8 mouse cellular contexts compared by ENCODE assay signal in genomic region chr11:95585684-95586083, GRCm38 (mm10). TPM values are rescaled to one million over a fixed set of nuclear protein-coding genes. Genes with fewer than 3 reads are reported as not detected.
DNase-seq lines count a peak whose midpoint lies in the region; ATAC-seq and TF ChIP-seq lines count a peak whose summit lies in the region.

No protein-coding gene starts in this region.

- H3K4me3 ChIP-seq in heart, embryonic 12.5 days = peak overlapping the region; percentile 48
- H3K4me3 ChIP-seq in E14TG2a.4 (replicated peaks; ENCODE audit: low read length) = peak overlapping the region; percentile 82
- peak overlapping the region; percentile 59 for H3K4me3 ChIP-seq in hindbrain, embryonic 10.5 days
- H3K4me3 ChIP-seq in liver, embryonic 15.5 days (replicated peaks) = no peak overlapping the region

- no peaks in the 10 kb centered on the region for H3K36me3 ChIP-seq in heart, embryonic 12.5 days
- 0 out of 2 replicates have a peak, but pooled peaks cover 10% of the 10 kb centered on the region for H3K36me3 ChIP-seq in E14TG2a.4 (ENCODE audit: insufficient read depth, low read length)
- H3K36me3 ChIP-seq in hindbrain, embryonic 10.5 days = no peaks in the 10 kb centered on the region
- no peaks in the 10 kb centered on the region for H3K36me3 ChIP-seq in liver, embryonic 15.5 days (replicated peaks)

- intact Hi-C loops in heart, postnatal 25 days (cut with DNase I) = loop anchor here (1.0 to 5.0 kb wide), 2 partner anchors 52 to 62 kb away; no protein-coding TSS in a partner anchor

- no peak for TF ChIP-seq CTCF in E14TG2a.4 (conservative IDR thresholded peaks at IDR 0.05; ENCODE audit: low read length)

- H3K27ac ChIP-seq in heart, embryonic 12.5 days (ENCODE audit: poor library complexity, severe bottlenecking) = no peak overlapping the region
- H3K27ac ChIP-seq in hindbrain, embryonic 10.5 days = peak overlapping the region; percentile 87; the same call in 1 of the 2 replicates
- no peak overlapping the region for H3K27ac ChIP-seq in liver, embryonic 15.5 days (replicated peaks)

- H3K4me2 ChIP-seq in heart, embryonic 12.5 days = peak overlapping the region; percentile 83
- H3K4me2 ChIP-seq in liver, embryonic 15.5 days = peak overlapping the region; percentile 29; the same call in 1 of the 2 replicates

- no peak for DNase-seq in heart, postnatal 25 days (ENCODE audit: low spot score)
- no peak for DNase-seq in hindbrain, embryonic 10.5 days (ENCODE audit: low spot score)
- DNase-seq in ovary, adult 18-20 months (ENCODE audit: low spot score) = no peak
- no peak for DNase-seq in urinary bladder, postnatal 4 days (ENCODE audit: low spot score in 2 of 2)

- 1% methylated on average over 15 of the region's 15 CpGs for WGBS in heart, embryonic 12.5 days
- WGBS in hindbrain, embryonic 10.5 days = 2% methylated on average over 15 of the region's 15 CpGs
- WGBS in liver, embryonic 15.5 days (ENCODE audit: insufficient replicate concordance) = 3% methylated on average over 15 of the region's 15 CpGs

- no peak for ATAC-seq in heart, embryonic 12.5 days (ENCODE audit: insufficient number of reproducible peaks, low FRiP score)
- no peak for ATAC-seq in liver, embryonic 15.5 days (ENCODE audit: insufficient read depth)
- ATAC-seq in CD4-positive, CD25-positive, alpha-beta regulatory T cell, adult 4 months = no peak

- H3K4me1 ChIP-seq in heart, embryonic 12.5 days (replicated peaks) = peaks cover 43% of the 10 kb centered on the region
- peaks cover 89% of the 10 kb centered on the region for H3K4me1 ChIP-seq in E14TG2a.4 (replicated peaks; ENCODE audit: low read depth, low read length)
- H3K4me1 ChIP-seq in hindbrain, embryonic 10.5 days (replicated peaks) = peaks cover 69% of the 10 kb centered on the region
- H3K4me1 ChIP-seq in liver, embryonic 15.5 days (replicated peaks) = peaks cover 14% of the 10 kb centered on the region; the same call in 1 of the 2 replicates

- peak overlapping the region; percentile 26; the same call in 1 of the 2 replicates for H3K9ac ChIP-seq in heart, embryonic 12.5 days
- no peak overlapping the region for H3K9ac ChIP-seq in liver, embryonic 15.5 days

- no peaks in the 10 kb centered on the region for H3K9me3 ChIP-seq in heart, embryonic 12.5 days (replicated peaks)
- H3K9me3 ChIP-seq in E14TG2a.4 (ENCODE audit: low read length) = no peaks in the 10 kb centered on the region
- no peaks in the 10 kb centered on the region for H3K9me3 ChIP-seq in hindbrain, embryonic 10.5 days
- H3K9me3 ChIP-seq in liver, embryonic 15.5 days (replicated peaks) = no peaks in the 10 kb centered on the region

- peaks cover 97% of the 10 kb centered on the region for H3K27me3 ChIP-seq in heart, embryonic 12.5 days (replicated peaks)
- H3K27me3 ChIP-seq in E14TG2a.4 (ENCODE audit: insufficient read depth, low read length) = peaks cover 73% of the 10 kb centered on the region
- peaks cover 100% of the 10 kb centered on the region for H3K27me3 ChIP-seq in hindbrain, embryonic 10.5 days (ENCODE audit: insufficient read depth, poor library complexity, severe bottlenecking)
- peaks cover 100% of the 10 kb centered on the region for H3K27me3 ChIP-seq in liver, embryonic 15.5 days

RNA-seq across cellular contexts. Expression of gene Ngfr, which starts 1.9 kb away (rescaled TPM):
- 3.9 and 5.0 TPM in 2 replicates for polyA plus RNA-seq in heart, embryonic 12.5 days (2016; fragmentation: Nextera tagmentation; extraction: Ambion mirVana)
- total RNA-seq in heart, postnatal 25 days (2021) = under 1 TPM; 0.44 to 0.70 TPM
- 28.7 and 51.6 TPM in 2 replicates for polyA plus RNA-seq in hindbrain, embryonic 10.5 days (2016; fragmentation: Nextera tagmentation; extraction: Ambion mirVana)
- 2.7 and 3.2 TPM in 2 replicates for polyA plus RNA-seq in liver, embryonic 15.5 days (2015; fragmentation: Nextera tagmentation; extraction: Ambion mirVana)
- not detected for polyA plus RNA-seq in CD4-positive, CD25-positive, alpha-beta regulatory T cell, adult 4 months (2017; shearing (Covaris generic))
